Mouse (Mus musculus): ENCODE data around the gene E330021D16Rik.
A peak's percentile ranks its signal among the peaks of the same experiment; 100 is the strongest.

The E330021D16Rik gene

GRCm38 (mm10) chr6:136418889-136419835 is 3.8 kb upstream of the E330021D16Rik start:
- DNase-seq, result peak; percentile 71 to 90

DNA sequence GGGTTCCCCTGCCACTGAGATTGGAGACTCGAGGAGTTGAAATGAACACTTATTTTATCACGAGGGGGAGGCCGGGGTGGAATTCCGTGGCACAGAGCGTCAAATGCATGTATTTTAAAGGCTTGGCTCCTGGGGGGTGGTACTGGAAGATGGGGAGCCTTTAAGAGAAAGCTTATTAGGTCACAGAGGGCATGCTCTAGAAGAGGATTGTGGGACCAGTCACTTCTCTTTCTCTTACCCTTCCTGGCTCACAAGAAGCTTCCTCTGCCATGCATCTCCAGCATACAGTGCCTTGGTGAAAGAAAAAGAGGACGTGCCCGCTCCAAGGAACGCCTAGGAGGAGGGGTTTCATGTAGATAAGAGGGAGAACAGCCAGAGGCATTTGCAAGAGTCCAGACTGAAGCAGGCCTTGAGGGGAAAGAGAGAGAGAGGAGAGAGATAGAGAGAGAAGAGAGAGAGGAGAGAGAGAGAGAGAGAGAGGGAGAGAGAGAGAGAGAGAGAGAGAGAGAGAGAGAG is 3.0 kb upstream of the E330021D16Rik start:
- DNase-seq, result no peak

- DNase-seq, result peak in 1 of 2 experiments; percentile 7
These were observed 2.5 kb upstream of the E330021D16Rik start for GRCm38 (mm10) chr6:136417864-136418263.

- DNase-seq, result no peak
These were observed 1.5 kb downstream of the E330021D16Rik start for GRCm38 (mm10) chr6:136413856-136414362.

DNA sequence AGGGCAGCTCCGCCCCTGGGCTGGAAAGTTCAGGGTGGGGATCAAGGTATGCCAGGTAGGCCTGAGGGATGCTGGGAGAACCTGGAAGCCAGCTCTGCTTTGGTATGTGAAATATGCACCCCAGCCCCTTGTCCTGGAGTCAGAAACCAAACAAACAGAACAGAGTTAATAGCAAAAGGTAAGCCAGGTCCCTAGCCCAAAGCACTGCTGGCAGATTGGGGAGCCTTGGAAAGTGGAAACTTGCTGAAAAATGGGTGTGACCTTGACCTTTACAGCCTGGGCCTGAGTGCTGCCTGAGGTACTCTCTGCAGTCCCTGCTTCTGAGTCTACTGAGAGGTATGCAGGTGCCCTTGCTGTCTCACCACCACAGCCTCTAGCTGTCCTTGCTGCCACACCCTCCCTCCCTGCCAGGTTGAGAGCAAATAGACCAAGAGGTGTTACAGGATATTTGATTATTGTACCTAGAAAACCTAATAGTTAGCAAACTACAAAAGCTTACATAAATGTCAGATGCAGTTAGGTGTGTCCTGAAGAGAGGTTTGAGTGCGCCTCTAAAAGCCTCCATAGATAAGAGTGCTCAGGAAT is 7.7 kb downstream of the E330021D16Rik start:
- DNase-seq, result peak in 1 of 2 experiments; percentile 13

GRCm38 (mm10) chr6:136396860-136397259 is 18.5 kb downstream of the E330021D16Rik start:
- no peak for DNase-seq

GRCm38 (mm10) chr6:136390262-136390661 is 25.1 kb downstream of the E330021D16Rik start:
- no peak for DNase-seq

DNA sequence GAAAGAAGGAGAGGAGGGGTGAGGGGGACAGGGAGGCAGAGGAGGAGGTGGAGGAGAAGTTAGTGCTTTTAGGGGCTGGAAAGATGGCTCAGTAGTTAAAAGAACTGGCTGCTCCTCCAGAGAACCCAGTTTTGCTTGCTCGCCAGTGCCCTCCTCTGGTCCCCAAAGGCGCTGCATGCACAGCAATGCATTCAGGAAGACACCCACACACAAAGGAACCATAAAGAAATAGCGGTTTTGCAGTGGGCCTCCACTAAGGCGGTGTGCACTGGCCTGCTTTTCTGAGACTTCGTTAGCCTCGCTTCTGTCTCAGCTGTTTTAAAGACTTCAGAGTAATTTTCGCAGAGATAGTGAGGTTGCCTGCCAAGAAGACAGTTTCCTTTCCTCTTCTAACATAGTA is 30.1 kb downstream of the E330021D16Rik start:
- no peak for DNase-seq

DNA sequence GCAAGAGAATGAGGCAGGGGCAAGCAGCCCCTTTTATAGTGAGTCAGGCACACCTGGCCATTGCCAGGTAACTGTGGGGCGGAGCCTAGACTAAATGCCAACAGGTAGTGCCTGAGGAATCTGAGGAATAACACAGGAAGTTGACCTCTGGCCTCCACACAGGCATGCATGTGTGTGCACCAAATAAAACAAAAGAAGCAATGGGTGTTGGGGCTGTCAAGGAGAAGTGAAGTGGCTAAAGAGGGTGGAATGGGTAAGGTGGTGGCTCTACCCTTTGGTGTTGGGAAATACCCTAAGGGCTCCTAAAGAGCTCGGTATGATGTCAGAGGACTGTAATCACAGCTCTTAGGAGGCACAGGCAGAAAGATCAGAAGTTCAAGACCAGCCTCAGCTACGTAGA is 32.2 kb downstream of the E330021D16Rik start:
- no peak for DNase-seq

DNA sequence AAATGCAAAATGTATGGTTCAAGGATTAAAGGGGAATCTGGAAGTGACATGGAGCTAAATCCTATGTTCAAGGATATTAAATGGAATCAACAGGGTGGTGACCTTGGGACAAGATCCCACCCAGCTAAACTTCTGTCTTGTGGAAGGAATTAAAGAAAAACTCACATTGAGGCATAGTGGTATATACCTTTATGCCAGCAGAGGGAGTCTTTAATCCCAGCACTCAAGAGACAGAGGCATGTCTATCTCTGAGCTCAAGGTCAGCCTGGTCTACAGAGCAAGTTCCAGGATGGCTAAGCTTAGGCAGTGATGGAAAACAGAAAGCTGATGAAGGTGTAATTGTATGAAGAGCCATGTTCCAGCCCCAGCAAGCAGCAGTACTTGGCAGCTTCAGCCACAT is 39.3 kb downstream of the E330021D16Rik start:
- DNase-seq, result no peak

GRCm38 (mm10) chr6:136364430-136365098 is 50.8 kb downstream of the E330021D16Rik start:
- no peak for DNase-seq

- DNase-seq, result no peak
These were observed 51.4 kb downstream of the E330021D16Rik start for GRCm38 (mm10) chr6:136364008-136364407.

DNA sequence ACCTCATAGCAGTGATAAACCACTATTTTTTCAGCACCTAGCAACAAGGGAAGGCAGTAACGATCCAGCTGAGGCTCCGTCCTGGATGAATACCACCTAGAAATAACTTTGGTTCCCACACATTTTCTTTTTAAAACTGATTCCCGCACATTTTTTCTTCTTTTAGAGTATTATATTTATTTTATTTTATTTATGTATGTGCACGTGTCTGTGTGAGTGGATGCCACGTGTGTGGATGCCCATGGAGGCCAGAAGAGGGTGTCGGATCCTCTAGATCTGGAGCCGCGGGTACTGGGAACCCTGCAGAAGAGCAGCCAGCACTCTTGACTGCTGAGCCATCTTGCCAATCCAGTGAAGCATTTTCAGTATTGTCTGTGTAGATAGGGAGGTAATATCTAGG is 52.1 kb downstream of the E330021D16Rik start:
- DNase-seq, result no peak

- DNase-seq, result no peak
These were observed 56.9 kb downstream of the E330021D16Rik start for GRCm38 (mm10) chr6:136358471-136358870.

- peak; percentile 38 to 76 for DNase-seq
These were observed 61.8 kb downstream of the E330021D16Rik start for GRCm38 (mm10) chr6:136353399-136354184.
